Mouse (Mus musculus) bone marrow, adult 2 months (tissue): ENCODE measurements at regions not wholly inside any gene's neighbourhood (a gene's known extent, or its start where the extent isn't known, plus 50 kb on each side); places are given as distances from the start of the nearest gene placed in this dataset.

Source experiments
- H3K27ac ChIP-seq: fragments of 200-500 bp; 2 replicates; pipeline ENCODE4 v1.5.1; 2012; ENCODE audit warnings: low read depth, mild to moderate bottlenecking, control low read depth, inconsistent platforms, low read length; ENCODE audit not compliant: control insufficient read depth, poor library complexity, insufficient read depth
- H3K4me1 ChIP-seq: fragments of 200-500 bp; 2 replicates; pipeline ENCODE4 v1.6.1; 2011; ENCODE audit warnings: low read length; ENCODE audit not compliant: control insufficient read depth, insufficient read depth
- H3K4me3 ChIP-seq: fragments of 200-500 bp; replicated peaks from 2 replicates; pipeline ENCODE3; 2011; ENCODE audit warnings: mild to moderate bottlenecking, low read depth, low read length, control low read depth; ENCODE audit not compliant: control insufficient read depth
- CTCF ChIP-seq: fragments of 200-500 bp; IDR thresholded peaks from 2 replicates; pipeline ENCODE4 v1.5.1; 2011; ENCODE audit warnings: low read length, control low read depth; ENCODE audit not compliant: control insufficient read depth, insufficient read depth
- POLR2A ChIP-seq: fragments of 200-500 bp; IDR thresholded peaks from 2 replicates; pipeline ENCODE4 v1.6.1; 2011; ENCODE audit warnings: low read depth, mild to moderate bottlenecking, control low read depth, low read length, borderline replicate concordance; ENCODE audit not compliant: control insufficient read depth
- WGBS: fragments of 180-500 bp; shearing (Covaris S2); methylation state at CpG from one replicate; pipeline ENCODE4 v1.1.7; 2018; 5-methylcytosine and 5-hydroxymethylcytosine counted together

GRCm38 (mm10) chr3:149280807-149281789, 290.7 kb upstream of the Adgrl2 start:
- H3K4me1 ChIP-seq: peaks cover 1% of the 10 kb centered on the region; the same call in 1 of the 2 replicates
- no peak overlapping the region for H3K4me3 ChIP-seq
- WGBS: 27% methylated on average over 9 of the region's 9 CpGs
- TF ChIP-seq POLR2A (no peak), CTCF (no peak)
- H3K27ac ChIP-seq: no peak overlapping the region

GRCm38 (mm10) chr3:149279338-149279737, 289.0 kb upstream of the Adgrl2 start:
- 84% methylated on average over 6 of the region's 6 CpGs for WGBS
- no peak for TF ChIP-seq POLR2A
- no peak for TF ChIP-seq CTCF
- H3K4me1 ChIP-seq: peaks cover 1% of the 10 kb centered on the region; the same call in 1 of the 2 replicates

DNA sequence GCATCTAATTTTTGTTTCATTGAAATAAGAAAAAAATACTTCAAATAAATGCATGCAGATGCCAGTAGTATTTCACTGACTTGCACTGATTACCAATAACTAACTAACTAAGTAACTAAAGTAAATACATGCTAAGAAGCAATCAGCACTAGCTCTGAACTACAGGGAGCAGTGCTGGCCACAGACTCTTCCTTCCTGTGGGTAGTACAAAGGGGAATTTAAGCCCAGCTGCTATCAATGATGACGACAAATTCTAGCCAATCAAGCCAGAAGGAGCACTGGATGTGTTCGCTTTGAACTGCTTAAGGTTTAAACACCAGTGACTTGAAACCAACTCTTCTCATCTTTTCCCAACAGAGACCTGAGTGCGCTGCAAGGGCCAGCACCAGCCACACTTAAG, 287.5 kb upstream of the Adgrl2 start:
- TF ChIP-seq CTCF: no peak
- no peak for TF ChIP-seq POLR2A
- Histone ChIP-seq H3K4me1 (peaks cover 1% of the 10 kb centered on the region; the same call in 1 of the 2 replicates), H3K27ac (no peak overlapping the region), H3K4me3 (no peak overlapping the region)
- 41% methylated on average over 3 of the region's 3 CpGs for WGBS

More at GRCm38 (mm10) chr3:149279338-149279737, 289.0 kb upstream of the Adgrl2 start:
- Histone ChIP-seq H3K4me3 (no peak overlapping the region), H3K27ac (no peak overlapping the region)

DNA sequence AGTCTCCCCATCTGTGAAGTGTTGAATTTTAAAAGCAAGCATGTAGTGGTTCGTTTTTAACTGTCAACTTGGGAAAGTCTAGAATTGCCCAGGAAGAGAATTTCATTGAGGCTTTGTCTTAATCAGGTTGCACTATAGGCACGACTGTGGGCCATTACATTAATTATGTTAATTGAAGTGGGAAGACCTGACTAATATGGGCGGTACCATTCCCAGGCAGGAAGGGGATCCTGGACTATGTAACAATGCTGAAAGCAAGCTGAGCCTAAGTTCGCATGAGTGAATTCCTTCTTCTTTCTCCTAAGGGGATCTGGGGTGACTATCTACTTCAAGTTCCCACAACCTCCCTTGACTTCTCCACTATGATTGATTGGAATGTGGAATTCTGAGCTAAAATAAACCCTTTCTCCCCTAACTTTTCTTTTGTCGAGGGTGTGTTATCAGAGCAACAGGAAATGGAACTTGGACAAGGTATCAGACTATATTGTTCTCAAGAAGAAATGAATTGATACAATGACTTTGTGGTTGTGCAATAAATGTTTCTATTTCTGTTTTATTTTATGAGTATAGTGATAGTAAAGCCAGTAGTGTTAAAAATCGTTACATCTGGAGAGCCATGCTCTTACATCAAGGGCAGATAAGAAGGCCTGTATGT, 285.2 kb upstream of the Adgrl2 start:
- Histone ChIP-seq H3K4me1 (no peaks in the 10 kb centered on the region), H3K27ac (no peak overlapping the region), H3K4me3 (no peak overlapping the region)
- TF ChIP-seq POLR2A (no peak), CTCF (no peak)
- 68% methylated on average over 6 of the region's 6 CpGs for WGBS

- H3K4me1 ChIP-seq: no peaks in the 10 kb centered on the region
- TF ChIP-seq CTCF (no peak), POLR2A (no peak)
- whole genome bisulfite sequencing: 79% methylated on average over 5 of the region's 5 CpGs
These were observed 284.6 kb upstream of the Adgrl2 start for GRCm38 (mm10) chr3:149274987-149275386.

DNA sequence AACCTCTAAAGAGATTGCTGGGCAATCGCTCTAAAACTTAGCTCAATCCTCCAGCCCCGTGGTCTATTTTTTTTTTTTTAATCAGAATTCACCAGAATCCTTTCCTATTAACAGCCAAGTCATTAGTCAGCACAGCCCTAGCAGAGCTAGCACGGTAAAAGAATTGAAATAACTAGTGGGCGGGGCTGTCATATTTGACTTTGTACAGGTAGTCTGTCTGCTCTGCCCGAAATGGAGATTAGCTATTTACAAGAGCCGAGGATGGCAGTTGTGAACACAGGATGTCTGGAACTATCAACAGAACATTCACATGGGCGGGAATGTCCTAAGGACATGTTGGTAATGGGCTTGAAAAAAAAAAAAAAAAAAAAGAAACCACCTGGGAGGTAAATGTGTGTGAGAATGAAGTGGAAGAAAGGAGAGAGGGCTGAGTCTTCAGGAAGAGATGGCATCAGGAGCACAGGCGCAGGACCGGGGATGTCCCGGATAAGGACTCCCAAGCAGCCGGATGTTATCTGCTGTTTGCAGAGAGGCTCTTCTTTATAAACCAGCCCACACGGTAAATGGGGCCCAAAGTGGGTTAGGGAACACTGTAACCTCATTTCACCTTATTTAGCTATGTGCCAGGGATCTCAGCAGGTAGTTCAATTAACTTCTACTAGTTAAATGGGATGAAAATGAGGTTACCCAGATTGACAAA, 283.8 kb upstream of the Adgrl2 start:
- no peak for TF ChIP-seq CTCF
- no peak for TF ChIP-seq POLR2A
- H3K27ac ChIP-seq: no peak overlapping the region
- H3K4me3 ChIP-seq: no peak overlapping the region
- no peaks in the 10 kb centered on the region for H3K4me1 ChIP-seq
- WGBS: 66% methylated on average over 12 of the region's 12 CpGs

More at GRCm38 (mm10) chr3:149274987-149275386, 284.6 kb upstream of the Adgrl2 start:
- Histone ChIP-seq H3K4me3 (no peak overlapping the region), H3K27ac (no peak overlapping the region)

- H3K4me1 ChIP-seq: no peaks in the 10 kb centered on the region
- H3K4me3 ChIP-seq: no peak overlapping the region
- TF ChIP-seq CTCF (no peak), POLR2A (no peak)
- no peak overlapping the region for H3K27ac ChIP-seq
These were observed 280.1 kb upstream of the Adgrl2 start for GRCm38 (mm10) chr3:149270459-149270858.
